Mouse (Mus musculus) embryonic facial prominence, embryonic 10.5 days (tissue): ENCODE data around the gene Dnajc4. TPM values are rescaled to one million over a fixed set of nuclear protein-coding genes. Genes with fewer than 3 reads are reported as not detected.
"Not testable (repeated sequence)": the region's sequence is repeated elsewhere in the genome, so short reads cannot be mapped to it uniquely, and the experiment has no call there.

ENCODE experiments used
- DNase-seq: peaks from one replicate; pipeline ENCODE4 v3.0.0-alpha.2; 2017; ENCODE audit warnings: low spot score
- H3K27ac ChIP-seq: fragments of 300-500 bp; sonication (generic); replicated peaks from 2 replicates; pipeline ENCODE4 v1.5.1; 2016; ENCODE audit warnings: mild to moderate bottlenecking
- H3K27me3 ChIP-seq: fragments of 300-500 bp; sonication (generic); replicated peaks from 2 replicates; pipeline ENCODE4 v1.6.1; 2016; ENCODE audit warnings: low read depth, mild to moderate bottlenecking; ENCODE audit not compliant: poor library complexity, severe bottlenecking
- H3K36me3 ChIP-seq: fragments of 300-500 bp; sonication (generic); replicated peaks from 2 replicates; pipeline ENCODE4 v1.6.1; 2016; ENCODE audit warnings: mild to moderate bottlenecking, moderate library complexity
- H3K4me1 ChIP-seq: fragments of 300-500 bp; sonication (generic); 2 replicates; pipeline ENCODE4 v1.6.1; 2016
- H3K4me3 ChIP-seq: fragments of 300-500 bp; sonication (generic); 2 replicates; pipeline ENCODE4 v1.5.1; 2016; ENCODE audit warnings: mild to moderate bottlenecking, moderate library complexity
- H3K9me3 ChIP-seq: fragments of 300-500 bp; sonication (generic); 2 replicates; pipeline ENCODE4 v1.6.1; 2016; ENCODE audit warnings: mild to moderate bottlenecking
- WGBS: fragments of 180-500 bp; shearing (Covaris S2); methylation state at CpG from one replicate; pipeline ENCODE4 v1.1.7; 2016; 5-methylcytosine and 5-hydroxymethylcytosine counted together
- polyA plus RNA-seq: library from polyadenylated mRNA; unstranded; fragments of >200 nt; fragmentation: Nextera tagmentation; extraction: Ambion mirVana; gene quantifications from 2 replicates; pipeline ENCODE4 v1.2.1, GENCODE M21; 2016

Dnajc4 gene
- polyA plus RNA-seq, 1 experiment from 2014 or later = 18.1 TPM

DNA sequence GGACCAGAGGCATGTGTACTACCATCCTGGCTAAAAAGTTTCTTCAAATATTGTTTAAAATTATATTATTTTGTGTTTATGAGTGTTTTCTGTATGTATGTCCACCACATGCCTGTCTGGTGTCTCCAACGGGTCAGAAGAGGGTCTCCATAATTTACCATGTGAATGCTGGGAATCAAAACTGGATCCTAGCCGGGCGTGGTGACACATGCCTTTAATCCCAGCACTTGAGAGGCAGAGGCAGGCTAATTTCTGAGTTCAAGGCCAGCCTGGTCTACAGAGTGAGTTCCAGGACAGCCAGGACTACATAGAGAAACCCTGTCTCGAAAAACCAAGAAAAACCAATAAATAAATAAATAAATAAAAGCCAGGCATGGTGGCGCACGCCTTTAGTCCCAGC, 1.2 kb downstream of the Dnajc4 start:
- peaks cover 66% of the 10 kb centered on the region for H3K4me1 ChIP-seq
- DNase-seq, H3K27me3 ChIP-seq, H3K9me3 ChIP-seq, H3K36me3 ChIP-seq, H3K4me3 ChIP-seq, H3K27ac ChIP-seq: not testable (repeated sequence)
- 91% methylated on average over 6 of the region's 6 CpGs for WGBS

DNA sequence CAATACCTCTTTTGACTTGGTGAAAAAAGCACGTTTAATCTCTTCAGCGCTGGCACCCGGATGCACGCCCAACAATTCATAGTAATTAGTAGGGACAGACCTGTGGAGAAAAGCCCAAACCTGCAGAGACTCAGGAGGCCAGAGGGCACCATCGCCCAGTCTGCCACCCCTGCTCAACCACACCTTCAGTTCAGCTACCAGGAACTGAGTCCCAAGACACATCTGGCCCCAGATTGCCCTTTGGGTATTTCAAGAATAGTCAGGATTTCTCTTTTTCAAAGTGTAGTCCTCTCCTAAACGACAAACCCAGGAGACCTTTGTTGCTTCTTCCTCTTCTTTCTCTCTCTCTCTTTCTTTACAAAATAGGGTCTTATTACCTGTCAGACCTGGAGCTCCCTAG, 1.7 kb downstream of the Dnajc4 start:
- 86% methylated on average over 6 of the region's 6 CpGs for WGBS
- Histone ChIP-seq H3K4me1 (peaks cover 67% of the 10 kb centered on the region), H3K4me3 (no peak overlapping the region), H3K36me3 (peaks cover 7% of the 10 kb centered on the region), H3K27me3 (no peaks in the 10 kb centered on the region), H3K27ac (no peak overlapping the region), H3K9me3 (no peaks in the 10 kb centered on the region)
- DNase-seq = no peak

DNA sequence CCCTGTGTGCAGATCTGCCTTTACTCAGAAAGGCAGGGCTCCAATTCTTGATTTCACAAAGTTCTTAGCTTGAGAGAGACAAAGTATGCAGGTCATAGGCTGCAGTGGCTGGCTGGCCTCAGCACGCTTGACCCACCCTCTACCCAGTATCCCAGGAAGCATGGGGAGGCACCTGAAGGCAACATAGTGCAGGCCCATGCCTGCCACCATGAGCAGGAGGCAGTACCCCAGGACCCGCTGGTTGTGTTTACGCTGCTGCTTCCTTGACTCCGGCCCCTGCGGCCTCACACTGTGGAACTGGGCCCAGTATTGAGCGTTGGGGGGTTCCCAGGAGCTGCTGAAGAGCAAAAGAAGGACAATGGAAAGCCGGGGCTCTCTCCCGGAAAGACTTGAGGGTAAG, 3.1 kb downstream of the Dnajc4 start:
- H3K36me3 ChIP-seq = peaks cover 21% of the 10 kb centered on the region
- WGBS = 89% methylated on average over 8 of the region's 8 CpGs
- no peak for DNase-seq
- no peak overlapping the region for H3K27ac ChIP-seq
- peaks cover 53% of the 10 kb centered on the region for H3K4me1 ChIP-seq
- H3K4me3 ChIP-seq = peak overlapping the region; percentile 14; the same call in 1 of the 2 replicates
- H3K9me3 ChIP-seq = no peaks in the 10 kb centered on the region
- no peaks in the 10 kb centered on the region for H3K27me3 ChIP-seq

DNA sequence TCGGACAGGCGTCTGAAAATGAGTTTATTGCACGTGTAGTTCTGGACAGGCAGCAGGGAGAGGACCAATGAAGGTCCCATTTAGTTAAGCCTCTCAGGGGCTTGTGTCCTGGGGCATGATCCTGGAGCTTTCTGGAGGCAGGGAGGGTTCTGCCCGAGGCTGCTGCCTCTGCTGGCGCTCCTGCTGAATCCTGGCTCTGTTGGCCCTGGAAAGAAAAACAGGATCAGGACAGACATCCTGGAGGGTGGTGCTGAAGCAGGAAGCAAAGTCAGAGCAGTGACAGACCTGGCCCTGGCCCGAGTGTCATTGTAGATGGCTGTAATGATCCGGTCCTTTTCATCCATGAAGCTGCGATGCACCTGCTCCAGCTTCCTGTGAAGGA, 4.5 kb downstream of the Dnajc4 start:
- WGBS = 5% methylated on average over 8 of the region's 8 CpGs
- peaks cover 43% of the 10 kb centered on the region for H3K4me1 ChIP-seq
- H3K27ac ChIP-seq = peak overlapping the region; percentile 96

DNA sequence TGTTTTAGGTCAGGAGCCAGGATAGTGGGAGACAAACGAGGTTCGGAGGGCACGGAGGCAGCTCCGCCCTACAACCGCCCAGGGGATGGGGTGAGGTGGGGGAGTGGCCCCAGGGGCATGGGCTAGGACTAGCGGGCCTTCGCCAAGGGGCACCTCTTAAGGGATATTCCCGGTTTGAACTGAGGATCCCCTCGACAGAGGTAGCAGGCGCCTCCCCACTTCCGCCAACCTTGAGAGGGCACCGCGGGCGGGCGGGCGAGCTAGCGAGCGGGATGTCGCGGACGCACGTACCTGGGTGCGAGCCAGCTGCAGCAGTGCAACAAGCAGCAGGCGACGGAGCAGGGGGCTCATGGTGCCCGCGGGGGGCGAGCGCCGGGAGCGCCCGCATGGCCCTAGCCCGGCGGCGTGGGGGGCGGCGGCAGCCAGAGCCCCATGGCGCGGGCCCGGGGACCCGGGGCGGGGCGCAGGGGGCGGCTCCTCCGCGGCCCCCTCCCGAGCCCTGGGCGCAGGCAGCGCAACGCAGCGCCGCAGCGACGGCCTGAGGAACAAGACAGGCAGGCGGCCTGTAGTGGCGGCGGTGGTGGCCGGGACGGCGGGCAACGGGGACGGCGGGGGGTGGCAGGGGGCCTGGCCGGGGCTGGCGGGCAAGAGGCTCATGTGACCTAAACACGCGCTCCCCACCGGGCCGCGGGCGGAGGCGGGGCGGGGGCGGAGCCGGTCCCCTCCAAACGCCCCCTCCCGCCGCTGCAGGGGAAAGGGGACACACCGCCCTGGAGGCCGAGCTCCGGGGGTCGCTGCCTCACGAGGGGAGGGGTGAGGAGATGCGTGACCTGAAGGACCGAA, 5.1 kb downstream of the Dnajc4 start, which contains the start of gene Vegfb:
Gene Vegfb (minus strand): TSS at position 591 of the 843 bp plus-strand sequence.
- peak within 1 kb of the TSS; percentile 96 for H3K27ac ChIP-seq
- WGBS = under 1% methylated on average over 85 of the region's 85 CpGs
- H3K27me3 ChIP-seq = no peaks in the 10 kb centered on the region
- H3K4me1 ChIP-seq = peaks cover 37% of the 10 kb centered on the region
- peak; percentile 84 for DNase-seq
- peak within 1 kb of the TSS; percentile 95 for H3K4me3 ChIP-seq
- no peaks in the 10 kb centered on the region for H3K9me3 ChIP-seq
- H3K36me3 ChIP-seq = peaks cover 41% of the 10 kb centered on the region

More for the DNA sequence above, 4.5 kb downstream of the Dnajc4 start:
- peaks cover 35% of the 10 kb centered on the region for H3K36me3 ChIP-seq
- H3K27me3 ChIP-seq = no peaks in the 10 kb centered on the region
- DNase-seq = no peak
- H3K9me3 ChIP-seq = no peaks in the 10 kb centered on the region
- H3K4me3 ChIP-seq = peak overlapping the region; percentile 95

DNA sequence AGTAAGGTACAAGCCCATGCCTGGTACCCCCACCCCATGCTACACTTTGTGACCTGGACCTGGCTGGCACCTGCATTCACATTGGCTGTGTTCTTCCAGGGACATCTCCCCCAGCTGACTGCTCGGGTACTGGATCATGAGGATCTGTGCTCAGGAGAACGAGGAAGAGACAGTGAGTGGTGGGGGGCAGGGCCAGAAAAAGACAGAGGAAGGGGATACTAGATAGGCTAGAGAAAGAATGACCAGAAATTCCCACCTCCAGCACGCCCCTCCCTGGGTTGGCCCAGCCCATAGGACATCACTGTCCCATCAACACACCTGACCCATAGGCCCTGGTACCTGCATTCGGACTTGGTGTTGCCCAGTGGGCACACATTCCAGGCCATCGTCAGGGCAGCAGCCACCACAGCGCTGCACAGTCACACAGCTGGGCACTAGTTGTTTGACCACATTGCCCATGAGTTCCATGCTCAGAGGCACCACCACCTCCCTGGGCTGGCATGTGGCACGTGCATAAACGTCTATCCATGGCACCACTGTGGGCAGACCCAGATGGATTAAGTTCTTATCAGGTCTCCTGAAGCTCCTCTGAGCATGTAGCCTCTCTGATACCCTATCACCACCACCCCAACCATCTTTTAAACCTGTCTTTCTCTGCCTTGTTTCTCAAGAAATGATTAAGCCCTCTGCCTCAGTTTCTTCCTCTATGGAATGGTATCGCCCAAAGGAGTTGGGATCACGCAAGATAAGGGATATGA, 6.2 kb downstream of the Dnajc4 start:
- H3K27ac ChIP-seq = peak overlapping the region; percentile 96
- H3K36me3 ChIP-seq = peaks cover 48% of the 10 kb centered on the region
- peak overlapping the region; percentile 95 for H3K4me3 ChIP-seq
- peaks cover 31% of the 10 kb centered on the region for H3K4me1 ChIP-seq
- DNase-seq = no peak
- WGBS = 81% methylated on average over 10 of the region's 10 CpGs
- no peaks in the 10 kb centered on the region for H3K9me3 ChIP-seq
- H3K27me3 ChIP-seq = no peaks in the 10 kb centered on the region

DNA sequence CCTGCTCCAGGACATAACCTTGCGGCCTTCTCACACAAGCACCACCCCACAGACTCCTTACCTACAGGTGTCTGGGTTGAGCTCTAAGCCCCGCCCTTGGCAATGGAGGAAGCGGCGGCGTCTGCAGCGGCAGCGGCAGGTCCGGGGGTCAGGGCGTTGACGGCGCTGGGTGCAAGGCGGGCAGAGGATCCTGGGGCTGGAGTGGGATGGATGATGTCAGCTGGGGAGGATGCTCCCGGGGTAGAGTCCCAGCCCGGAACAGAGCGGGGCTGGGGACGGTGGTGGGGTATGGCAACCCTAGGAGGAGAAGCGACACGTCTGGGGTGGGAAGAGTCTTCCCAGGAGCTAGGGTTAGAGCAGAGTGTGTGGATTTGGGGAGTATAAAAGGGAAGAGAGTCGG, 7.1 kb downstream of the Dnajc4 start:
- no peaks in the 10 kb centered on the region for H3K27me3 ChIP-seq
- WGBS = 84% methylated on average over 19 of the region's 19 CpGs
- no peak overlapping the region for H3K27ac ChIP-seq
- no peaks in the 10 kb centered on the region for H3K9me3 ChIP-seq
- no peak for DNase-seq
- peak overlapping the region; percentile 30; the same call in 1 of the 2 replicates for H3K4me3 ChIP-seq
- H3K36me3 ChIP-seq = peaks cover 48% of the 10 kb centered on the region
- H3K4me1 ChIP-seq = peaks cover 37% of the 10 kb centered on the region

DNA sequence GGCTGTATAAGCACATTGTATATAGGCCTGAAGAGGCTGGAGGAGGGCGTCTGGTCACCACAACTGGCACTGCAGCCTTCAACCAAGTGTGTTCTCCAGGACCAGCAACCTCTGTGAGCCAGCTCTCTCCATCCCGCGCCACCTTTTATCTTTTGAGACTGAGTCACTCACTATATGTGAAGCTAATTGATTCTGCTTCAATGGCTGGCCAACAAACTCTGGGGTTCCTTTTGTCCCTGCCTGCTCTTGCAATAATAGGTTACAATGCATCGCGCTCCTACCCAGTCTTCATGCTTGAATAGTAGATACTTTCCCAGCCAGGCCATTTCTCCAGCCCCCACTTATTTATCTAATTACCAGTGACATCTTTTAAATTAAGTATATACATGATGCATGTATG, 8.8 kb downstream of the Dnajc4 start:
- no peak for DNase-seq
- Histone ChIP-seq H3K4me1 (peaks cover 48% of the 10 kb centered on the region), H3K27me3 (no peaks in the 10 kb centered on the region), H3K4me3 (0 out of 2 replicates have a peak overlapping the region, but pooled peaks have one; percentile 5), H3K9me3 (no peaks in the 10 kb centered on the region), H3K27ac (no peak overlapping the region), H3K36me3 (peaks cover 50% of the 10 kb centered on the region)
- WGBS = 82% methylated on average over 5 of the region's 5 CpGs

DNA sequence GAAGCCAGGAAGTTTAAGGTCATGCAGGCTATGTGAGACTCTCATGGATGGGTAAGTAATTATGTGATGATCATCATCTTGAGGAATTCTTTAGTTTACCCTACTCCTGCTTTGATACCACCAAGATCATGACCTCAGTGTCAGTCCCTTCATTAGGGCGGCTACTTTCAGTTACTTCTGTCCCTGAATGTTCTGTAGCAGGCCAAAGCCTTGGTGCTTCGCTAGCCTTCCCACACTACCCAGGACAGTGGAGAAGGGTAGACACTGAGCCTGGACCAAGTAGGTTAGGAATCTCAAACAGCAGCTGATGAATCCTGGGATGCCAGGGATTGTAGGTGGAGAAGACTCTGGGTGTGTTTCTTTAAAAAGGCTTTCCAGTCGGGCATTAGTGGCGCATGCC, 10.9 kb downstream of the Dnajc4 start:
- H3K27ac ChIP-seq = no peak overlapping the region
- 92% methylated on average over 4 of the region's 4 CpGs for WGBS
- H3K4me3 ChIP-seq = peak overlapping the region; percentile 92
- no peaks in the 10 kb centered on the region for H3K9me3 ChIP-seq
- DNase-seq = no peak
- peaks cover 72% of the 10 kb centered on the region for H3K36me3 ChIP-seq
- no peaks in the 10 kb centered on the region for H3K27me3 ChIP-seq
- H3K4me1 ChIP-seq = peaks cover 50% of the 10 kb centered on the region

DNA sequence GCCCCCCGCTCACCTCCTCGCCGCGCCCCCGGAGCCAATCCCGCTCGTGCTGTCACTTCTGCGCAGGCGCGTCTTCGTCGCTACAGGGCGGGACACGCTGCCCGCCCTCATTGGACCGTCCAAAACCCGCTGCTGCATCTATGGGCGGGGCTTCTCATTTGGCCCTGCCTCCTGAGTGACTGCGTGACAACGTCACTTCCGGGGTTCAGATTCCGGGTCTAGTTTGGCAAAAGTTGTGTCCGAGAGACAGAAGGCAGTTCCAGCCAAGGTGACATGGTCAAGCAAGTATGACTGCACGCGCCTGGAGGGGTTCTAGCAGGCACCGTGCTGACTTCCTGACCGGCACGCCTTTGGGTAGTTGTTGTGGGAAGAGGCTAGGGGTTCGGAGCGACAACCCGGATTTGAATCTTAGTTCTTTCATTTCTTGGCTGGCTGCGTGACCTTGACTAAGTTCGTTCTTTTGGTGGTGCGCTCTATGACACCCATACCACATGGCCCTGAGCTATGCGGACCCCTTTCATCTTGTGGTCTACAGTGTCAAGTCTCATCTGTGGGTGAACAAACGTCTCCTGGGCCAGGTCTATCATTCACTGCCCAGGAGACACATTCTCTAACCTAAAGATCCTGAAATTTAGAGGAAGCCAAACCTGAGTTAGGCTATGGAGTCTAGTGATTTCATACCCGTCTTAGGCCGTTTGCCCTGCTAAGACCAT, 11.8 kb downstream of the Dnajc4 start, which contains the start of gene Fkbp2:
Gene Fkbp2 (minus strand): TSS at position 121 of the 713 bp plus-strand sequence.
- peak within 1 kb of the TSS; percentile 92 for H3K4me3 ChIP-seq
- H3K27me3 ChIP-seq = no peaks in the 10 kb centered on the region
- H3K36me3 ChIP-seq = peaks cover 71% of the 10 kb centered on the region
- peaks cover 52% of the 10 kb centered on the region for H3K4me1 ChIP-seq
- no peaks in the 10 kb centered on the region for H3K9me3 ChIP-seq
- WGBS = 2% methylated on average over 38 of the region's 38 CpGs
- peak; percentile 98 for DNase-seq
- H3K27ac ChIP-seq = peak within 1 kb of the TSS; percentile 98

DNA sequence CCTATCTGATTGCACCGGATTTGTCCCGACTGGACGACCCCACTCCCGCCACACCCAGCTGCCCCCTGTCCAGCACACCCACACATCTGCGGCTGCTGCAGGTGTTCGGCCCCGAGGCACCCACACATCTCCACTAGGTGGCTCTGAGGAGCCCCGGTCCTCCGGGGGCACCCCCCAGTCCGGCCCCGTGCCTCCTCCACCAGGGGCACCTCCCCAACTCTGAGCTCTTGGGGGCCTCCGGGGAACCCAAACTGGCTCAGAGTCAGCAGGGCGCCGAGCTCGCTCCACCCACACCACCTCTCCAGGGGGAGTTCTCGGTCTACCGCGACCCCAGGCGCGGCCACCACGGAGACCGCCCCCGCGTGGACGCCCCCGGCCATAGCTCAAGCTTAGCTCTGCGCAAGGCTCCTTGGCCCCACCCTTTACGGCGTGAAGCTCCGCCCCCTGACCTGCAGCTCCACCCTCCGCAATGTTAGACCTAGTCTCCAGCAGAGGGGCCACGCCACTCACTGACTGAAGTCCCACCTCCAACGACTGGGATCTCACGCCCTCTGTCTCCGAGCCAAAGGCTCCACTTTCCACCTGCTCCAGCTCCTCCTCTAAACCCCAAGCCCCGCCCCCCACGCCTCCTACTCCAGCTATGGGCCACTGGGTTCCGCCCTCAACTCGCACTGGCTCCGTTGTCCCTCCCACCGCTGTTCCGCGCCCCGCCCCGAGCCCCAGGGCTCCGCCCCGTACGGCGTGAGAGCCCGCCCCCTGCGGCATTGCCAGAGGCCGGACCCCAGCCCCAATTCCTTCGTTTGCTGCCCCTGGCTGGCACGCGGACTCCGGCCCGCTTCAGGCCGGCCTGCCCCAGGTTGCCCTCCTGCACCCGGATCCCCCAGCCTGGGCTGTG, 12.6 kb downstream of the Dnajc4 start:
- H3K27ac ChIP-seq = peak overlapping the region; percentile 98
- H3K36me3 ChIP-seq = peaks cover 63% of the 10 kb centered on the region
- peak overlapping the region; percentile 92 for H3K4me3 ChIP-seq
- no peaks in the 10 kb centered on the region for H3K27me3 ChIP-seq
- no peaks in the 10 kb centered on the region for H3K9me3 ChIP-seq
- peaks cover 52% of the 10 kb centered on the region for H3K4me1 ChIP-seq
- DNase-seq = peak; percentile 100
- WGBS = under 1% methylated on average over 59 of the region's 59 CpGs
